Mouse (Mus musculus): ENCODE data around the gene Bglap. TPM values are rescaled to one million over a fixed set of nuclear protein-coding genes. Genes with fewer than 3 reads are reported as not detected.
A peak's percentile ranks its signal among the peaks of the same experiment; 100 is the strongest.

Bglap gene
- total and polyA plus RNA-seq, 3 experiments, result not detected

DNA sequence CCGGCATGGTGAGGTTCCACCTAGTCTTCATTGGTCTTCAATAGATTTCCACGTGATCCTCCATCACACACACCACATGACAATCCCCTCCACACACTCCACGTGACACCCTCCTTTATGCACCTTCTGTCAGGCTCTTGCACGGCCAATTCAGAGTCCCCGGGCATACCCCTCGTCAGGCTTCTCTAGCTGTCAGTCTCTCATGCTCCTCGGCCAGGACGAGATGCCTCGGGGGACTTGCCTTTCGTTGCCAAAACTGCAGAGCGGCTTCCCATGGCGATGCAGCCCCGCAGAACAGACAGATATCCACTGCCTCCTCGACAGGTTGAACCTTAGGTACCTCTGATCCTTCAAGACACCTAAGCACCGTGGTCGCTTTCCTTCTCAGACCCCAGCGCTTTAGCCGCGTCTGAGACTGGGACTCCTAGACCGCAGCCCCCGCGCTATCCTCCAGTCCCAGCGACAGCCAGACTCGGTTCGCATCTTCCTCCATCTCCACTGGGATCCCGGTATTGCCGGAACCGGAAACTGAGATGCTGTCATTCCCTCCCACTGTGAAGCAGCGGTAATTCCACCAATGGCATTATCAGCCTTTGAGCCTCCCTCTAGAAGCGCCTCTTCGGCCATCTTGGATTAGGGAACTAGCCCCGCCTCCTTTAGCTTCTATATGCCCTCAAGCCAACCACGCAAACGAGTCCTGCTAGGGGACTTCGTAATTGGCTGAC is 40.5 kb upstream of the Bglap start, which contains the start of gene Slc25a44:
Gene Slc25a44, minus strand, starts transcription at position 535 of the 725 bp plus-strand sequence.
- dilution Hi-C loops (cut with MboI; ENCODE audit: extremely low pct_ligation_motif_present, extremely low pct_unique_long_range_greater_than_20kb, low sequenced_read_pairs), result no loop called here
- Histone ChIP-seq H3K4me1 (ENCODE audit: control insufficient read depth in 1 of 2, insufficient read depth in 2 of 2) (peaks cover 5 to 32% of the 10 kb centered on the region in 2 experiments; a peak in 3 of 4 replicates), H3K4me2 (ENCODE audit: insufficient read depth, low read depth, poor library complexity, severe bottlenecking) (peak within 1 kb of the TSS; percentile 66), H3K27me3 (replicated peaks) (no peaks in the 10 kb centered on the region), H3K79me2 (replicated peaks; ENCODE audit: control insufficient read depth, extremely low read depth, insufficient read depth, poor library complexity, severe bottlenecking) (peaks cover 16% of the 10 kb centered on the region), H3K9me3 (replicated peaks; ENCODE audit: low read length) (no peaks in the 10 kb centered on the region), H3K9ac (ENCODE audit: insufficient read depth, low read depth) (peak within 1 kb of the TSS; percentile 72), H3K4me3 (replicated peaks in 1 of 3; ENCODE audit: low read depth in 2 of 3, low read length in 2 of 3, poor library complexity in 1 of 3) (peak within 1 kb of the TSS; percentile 74 to 97 (median 85)), H3K27ac (ENCODE audit: insufficient read depth, low read depth) (no peak within 1 kb of the TSS), H3K36me3 (replicated peaks in 1 of 2; ENCODE audit: control insufficient read depth in 1 of 2, insufficient read depth in 1 of 2, low read length in 1 of 2) (peaks cover 16 to 27% of the 10 kb centered on the region in 2 experiments)
- in situ Hi-C loops (cut with MboI; ENCODE audit: low pct_ligation_motif_present, low pct_unique_long_range_greater_than_20kb, low sequenced_read_pairs), result no loop called here
- DNase-seq (ENCODE audit: extremely low read depth), result peak; percentile 99
- no peak for TF ChIP-seq RAD21 (IDR thresholded peaks at IDR 0.05; ENCODE audit: low read depth, low read length)
- TF ChIP-seq JUN (IDR thresholded peaks at IDR 0.05; ENCODE audit: insufficient read depth, low read depth, low read length), result no peak
- 0 out of 2 replicates have a peak, but pooled peaks have one; percentile 19 for TF ChIP-seq BHLHE40 (IDR thresholded peaks at IDR 0.05; ENCODE audit: low read depth, low read length)
- peak; percentile 81 for TF ChIP-seq NELFE (IDR thresholded peaks at IDR 0.05; ENCODE audit: low read depth, low read length)
- peak; percentile 60 for TF ChIP-seq USF1 (IDR thresholded peaks at IDR 0.05; ENCODE audit: low read depth, low read length)
- peak; percentile 82; the same call in 1 of the 2 replicates for TF ChIP-seq MAX (IDR thresholded peaks at IDR 0.05; ENCODE audit: low read length)
- no peak for TF ChIP-seq JUND (conservative IDR thresholded peaks at IDR 0.05; ENCODE audit: low read depth, low read length)
- TF ChIP-seq TCF12 (IDR thresholded peaks at IDR 0.05; ENCODE audit: low read depth, low read length), result 0 out of 2 replicates have a peak, but pooled peaks have one; percentile 23
- TF ChIP-seq NRF1 (IDR thresholded peaks at IDR 0.05; ENCODE audit: low read depth, low read length), result peak; percentile 69
- peak; percentile 87; the same call in 1 of the 2 replicates for TF ChIP-seq KAT2A (IDR thresholded peaks at IDR 0.05; ENCODE audit: insufficient replicate concordance, low read length)
- peak; percentile 33 for TF ChIP-seq MYC (IDR thresholded peaks at IDR 0.05; ENCODE audit: low read depth, low read length)
- TF ChIP-seq TBP (conservative IDR thresholded peaks at IDR 0.05; ENCODE audit: low read depth, low read length), result peak; percentile 74; the same call in 1 of the 2 replicates
- TF ChIP-seq MXI1 (IDR thresholded peaks at IDR 0.05; ENCODE audit: low read depth, low read length), result peak; percentile 82
- TF ChIP-seq ELF1 (IDR thresholded peaks at IDR 0.05; ENCODE audit: low read depth, low read length), result peak; percentile 77
- peak; percentile 65 for TF ChIP-seq USF2 (conservative IDR thresholded peaks at IDR 0.05; ENCODE audit: low read depth, low read length)
- no peak for TF ChIP-seq ETS1 (conservative IDR thresholded peaks at IDR 0.05; ENCODE audit: low read depth, low read length)
- TF ChIP-seq MAFK (IDR thresholded peaks at IDR 0.05; ENCODE audit: insufficient replicate concordance, low read length), result no peak
- peak; percentile 86 for TF ChIP-seq POLR2A (IDR thresholded peaks at IDR 0.05; ENCODE audit: low read depth, low read length)
- TF ChIP-seq HCFC1 (IDR thresholded peaks at IDR 0.05; ENCODE audit: low read depth, low read length), result peak; percentile 92
- TF ChIP-seq ZMIZ1 (IDR thresholded peaks at IDR 0.05; ENCODE audit: low read depth, low read length), result peak; percentile 60; the same call in 1 of the 2 replicates
- TF ChIP-seq SIN3A (IDR thresholded peaks at IDR 0.05; ENCODE audit: low read length), result peak; percentile 85
- TF ChIP-seq EP300 (IDR thresholded peaks at IDR 0.05; ENCODE audit: low read length), result no peak
- peak; percentile 47; the same call in 1 of the 2 replicates for TF ChIP-seq CHD2 (IDR thresholded peaks at IDR 0.05; ENCODE audit: low read length)
- TF ChIP-seq MAZ (IDR thresholded peaks at IDR 0.05; ENCODE audit: low read depth, low read length), result peak; percentile 78; the same call in 1 of the 2 replicates
- no peak for TF ChIP-seq CTCF (conservative IDR thresholded peaks at IDR 0.05 in 1 of 2, IDR thresholded peaks at IDR 0.05 in 1 of 2; ENCODE audit: low read depth in 2 of 2, low read length in 2 of 2)

Measured in CH12.LX (cell line).